Mouse (Mus musculus): ENCODE measurements around the gene Serp2. TPM values are rescaled to one million over a fixed set of nuclear protein-coding genes. Genes with fewer than 3 reads are reported as not detected.

The Serp2 gene
- total RNA-seq, 1 experiment: 3.5 TPM

GRCm38 (mm10) chr14:76506425-76507205, 50.1 kb downstream of the Serp2 start:
- Histone ChIP-seq H3K9ac (ENCODE audit: insufficient read depth, low read depth, low read length, poor library complexity, severe bottlenecking) (peak overlapping the region; percentile 82), H3K27ac (ENCODE audit: insufficient read depth, low read depth, low read length, poor library complexity, severe bottlenecking) (peak overlapping the region; percentile 48), H3K4me3 (ENCODE audit: insufficient read depth in 1 of 2, low read depth in 1 of 2, low read length in 2 of 2, poor library complexity in 1 of 2, severe bottlenecking in 1 of 2) (peak overlapping the region; percentile 76 to 98), H3K36me3 (ENCODE audit: control insufficient read depth, insufficient read depth, low read length, poor library complexity, severe bottlenecking) (peaks cover 19% of the 10 kb centered on the region), H3K9me3 (ENCODE audit: control insufficient read depth, insufficient read depth, low read depth, low read length) (no peaks in the 10 kb centered on the region), H3K4me1 (ENCODE audit: control insufficient read depth in 2 of 2, insufficient read depth in 2 of 2, low read length in 2 of 2, poor library complexity in 1 of 2) (peaks cover 0 to 1% of the 10 kb centered on the region in 2 experiments; a peak in 2 of 4 replicates)
- in situ Hi-C loops (cut with MboI; ENCODE audit: low sequenced_read_pairs in 2 of 2, unreplicated experiment in 2 of 2): loop anchor here (10.0 to 25.0 kb wide), 3 partner anchors 368 to 498 kb away; no protein-coding TSS in a partner anchor
- no peak for DNase-seq (ENCODE audit: low read depth, low spot score)
- TF ChIP-seq ZNF384 (IDR thresholded peaks at IDR 0.05; ENCODE audit: low read depth, low read length) (no peak), ZC3H11A (IDR thresholded peaks at IDR 0.05; ENCODE audit: borderline replicate concordance, low read depth, low read length) (no peak), CHD2 (IDR thresholded peaks at IDR 0.05; ENCODE audit: low read depth, low read length) (no peak), HCFC1 (IDR thresholded peaks at IDR 0.05; ENCODE audit: borderline replicate concordance, insufficient read depth, low read length) (no peak), MAFK (IDR thresholded peaks at IDR 0.05; ENCODE audit: insufficient read depth, low read depth, low read length) (no peak)

DNA sequence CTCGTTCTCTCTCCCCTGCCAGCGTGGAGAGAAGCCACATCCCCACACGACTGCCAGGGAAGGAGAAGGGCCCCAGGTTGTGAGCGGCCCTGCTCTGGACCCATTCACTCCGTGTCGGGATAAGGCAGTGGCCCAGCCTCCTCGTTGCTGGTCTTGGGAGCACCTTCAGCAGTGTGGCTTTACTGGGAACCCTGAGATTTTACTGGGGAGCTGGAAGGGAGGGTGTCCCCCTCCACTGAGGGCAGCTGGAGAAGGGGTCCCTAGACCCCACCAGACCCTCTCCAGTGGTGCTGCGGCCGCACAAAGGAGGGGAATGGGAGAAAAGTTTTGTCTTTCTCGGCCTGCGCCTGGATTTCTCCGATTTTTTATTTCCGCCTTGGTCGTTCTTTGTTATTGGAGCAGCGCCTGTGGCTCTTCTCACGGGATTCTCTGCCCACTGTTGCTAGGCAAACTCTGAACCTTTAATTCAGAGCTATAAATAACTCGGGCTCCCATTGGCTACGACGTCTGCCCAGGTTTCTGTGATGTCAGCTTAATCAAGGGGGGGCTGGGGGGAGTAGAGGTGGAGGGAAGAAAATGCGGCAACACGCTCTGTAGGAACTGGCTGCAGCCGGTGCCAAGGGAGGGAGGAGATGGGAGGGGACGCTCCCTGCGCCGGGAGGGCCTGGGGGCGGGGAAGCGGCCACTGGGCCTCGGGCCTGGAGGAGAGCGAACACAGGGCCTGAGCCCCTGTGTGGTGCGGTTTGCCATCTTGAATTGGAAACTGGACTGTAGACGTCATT, 51.1 kb downstream of the Serp2 start:
- H3K4me1 ChIP-seq (ENCODE audit: control insufficient read depth in 2 of 2, insufficient read depth in 2 of 2, low read length in 2 of 2, poor library complexity in 1 of 2): peaks cover 0 to 1% of the 10 kb centered on the region in 2 experiments; a peak in 2 of 4 replicates
- in situ Hi-C loops (cut with MboI; ENCODE audit: low sequenced_read_pairs in 2 of 2, unreplicated experiment in 2 of 2): loop anchor here (10.0 to 25.0 kb wide), 3 partner anchors 369 to 499 kb away; no protein-coding TSS in a partner anchor
- peak; percentile 95 for DNase-seq (ENCODE audit: low read depth, low spot score)
- TF ChIP-seq MAFK (IDR thresholded peaks at IDR 0.05; ENCODE audit: insufficient read depth, low read depth, low read length): peak; percentile 79
- no peak for TF ChIP-seq ZNF384 (IDR thresholded peaks at IDR 0.05; ENCODE audit: low read depth, low read length)
- peak; percentile 88; the same call in 1 of the 2 replicates for TF ChIP-seq CHD2 (IDR thresholded peaks at IDR 0.05; ENCODE audit: low read depth, low read length)
- H3K27ac ChIP-seq (ENCODE audit: insufficient read depth, low read depth, low read length, poor library complexity, severe bottlenecking): peak overlapping the region; percentile 100
- no peaks in the 10 kb centered on the region for H3K9me3 ChIP-seq (ENCODE audit: control insufficient read depth, insufficient read depth, low read depth, low read length)
- H3K9ac ChIP-seq (ENCODE audit: insufficient read depth, low read depth, low read length, poor library complexity, severe bottlenecking): peak overlapping the region; percentile 99
- H3K36me3 ChIP-seq (ENCODE audit: control insufficient read depth, insufficient read depth, low read length, poor library complexity, severe bottlenecking): peaks cover 19% of the 10 kb centered on the region
- H3K4me3 ChIP-seq (ENCODE audit: insufficient read depth in 1 of 2, low read depth in 1 of 2, low read length in 2 of 2, poor library complexity in 1 of 2, severe bottlenecking in 1 of 2): peak overlapping the region; percentile 94 to 98

GRCm38 (mm10) chr14:76505101-76505438, 51.6 kb downstream of the Serp2 start:
- Histone ChIP-seq H3K9ac (ENCODE audit: insufficient read depth, low read depth, low read length, poor library complexity, severe bottlenecking) (peak overlapping the region; percentile 99), H3K27ac (ENCODE audit: insufficient read depth, low read depth, low read length, poor library complexity, severe bottlenecking) (peak overlapping the region; percentile 100), H3K4me1 (ENCODE audit: control insufficient read depth in 2 of 2, insufficient read depth in 2 of 2, low read length in 2 of 2, poor library complexity in 1 of 2) (peaks cover 0 to 1% of the 10 kb centered on the region in 2 experiments; a peak in 2 of 4 replicates), H3K4me3 (ENCODE audit: insufficient read depth in 1 of 2, low read depth in 1 of 2, low read length in 2 of 2, poor library complexity in 1 of 2, severe bottlenecking in 1 of 2) (peak overlapping the region; percentile 94 to 98), H3K9me3 (ENCODE audit: control insufficient read depth, insufficient read depth, low read depth, low read length) (no peaks in the 10 kb centered on the region), H3K36me3 (ENCODE audit: control insufficient read depth, insufficient read depth, low read length, poor library complexity, severe bottlenecking) (peaks cover 19% of the 10 kb centered on the region)
- in situ Hi-C loops (cut with MboI; ENCODE audit: low sequenced_read_pairs in 2 of 2, unreplicated experiment in 2 of 2): loop anchor here (10.0 to 25.0 kb wide), 3 partner anchors 370 to 500 kb away; no protein-coding TSS in a partner anchor
- DNase-seq (ENCODE audit: low read depth, low spot score): no peak
- TF ChIP-seq HCFC1 (IDR thresholded peaks at IDR 0.05; ENCODE audit: borderline replicate concordance, insufficient read depth, low read length): no peak
- TF ChIP-seq CHD2 (IDR thresholded peaks at IDR 0.05; ENCODE audit: low read depth, low read length): no peak
- TF ChIP-seq MAFK (IDR thresholded peaks at IDR 0.05; ENCODE audit: insufficient read depth, low read depth, low read length): no peak
- no peak for TF ChIP-seq ZNF384 (IDR thresholded peaks at IDR 0.05; ENCODE audit: low read depth, low read length)

DNA sequence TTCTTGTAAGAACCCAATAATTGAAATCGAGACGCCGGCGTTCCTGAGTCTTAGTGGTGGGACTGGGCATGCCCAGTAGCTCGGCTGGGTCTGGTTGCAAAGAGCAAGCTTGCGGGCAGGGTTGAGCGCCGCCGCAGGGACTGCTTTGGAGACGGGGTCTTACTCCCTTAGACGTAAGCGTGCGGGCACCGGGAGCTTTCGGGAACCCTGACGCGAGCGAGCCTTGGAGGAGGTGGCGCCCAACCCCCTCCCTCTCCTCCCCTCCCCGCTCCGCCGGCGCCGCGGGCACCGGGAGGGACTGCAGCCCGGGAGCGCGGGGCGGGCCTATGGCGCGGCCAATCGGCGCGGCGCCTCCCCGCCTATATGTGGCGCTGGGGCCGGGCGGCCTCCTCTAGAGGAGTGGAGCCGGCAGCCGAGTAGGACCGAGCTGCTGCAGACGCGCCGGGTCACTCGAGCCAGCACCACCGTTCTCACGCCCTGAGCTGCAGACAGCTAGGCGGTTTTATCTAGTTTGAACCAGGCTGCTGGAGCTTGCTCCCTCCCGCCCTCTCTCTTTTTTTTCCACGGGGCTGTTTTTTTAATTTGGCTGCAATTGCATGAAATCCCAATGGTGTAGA, 52.5 kb downstream of the Serp2 start:
- H3K9me3 ChIP-seq (ENCODE audit: control insufficient read depth, insufficient read depth, low read depth, low read length): no peaks in the 10 kb centered on the region
- in situ Hi-C loops (cut with MboI; ENCODE audit: low sequenced_read_pairs in 2 of 2, unreplicated experiment in 2 of 2): loop anchor here (10.0 to 25.0 kb wide), 3 partner anchors 371 to 501 kb away; no protein-coding TSS in a partner anchor
- peaks cover 19% of the 10 kb centered on the region for H3K36me3 ChIP-seq (ENCODE audit: control insufficient read depth, insufficient read depth, low read length, poor library complexity, severe bottlenecking)
- H3K27ac ChIP-seq (ENCODE audit: insufficient read depth, low read depth, low read length, poor library complexity, severe bottlenecking): peak overlapping the region; percentile 52; the same call in 1 of the 2 replicates
- peak overlapping the region; percentile 94 to 98 for H3K4me3 ChIP-seq (ENCODE audit: insufficient read depth in 1 of 2, low read depth in 1 of 2, low read length in 2 of 2, poor library complexity in 1 of 2, severe bottlenecking in 1 of 2)
- peaks cover 0 to 1% of the 10 kb centered on the region in 2 experiments; a peak in 2 of 4 replicates for H3K4me1 ChIP-seq (ENCODE audit: control insufficient read depth in 2 of 2, insufficient read depth in 2 of 2, low read length in 2 of 2, poor library complexity in 1 of 2)
- TF ChIP-seq ZNF384 (IDR thresholded peaks at IDR 0.05; ENCODE audit: low read depth, low read length) (peak; percentile 68; the same call in 1 of the 2 replicates), MAFK (IDR thresholded peaks at IDR 0.05; ENCODE audit: insufficient read depth, low read depth, low read length) (no peak), HCFC1 (IDR thresholded peaks at IDR 0.05; ENCODE audit: borderline replicate concordance, insufficient read depth, low read length) (peak; percentile 29; the same call in 1 of the 2 replicates), ZC3H11A (IDR thresholded peaks at IDR 0.05; ENCODE audit: borderline replicate concordance, low read depth, low read length) (no peak), CHD2 (IDR thresholded peaks at IDR 0.05; ENCODE audit: low read depth, low read length) (no peak)
- DNase-seq (ENCODE audit: low read depth, low spot score): peak; percentile 77
- H3K9ac ChIP-seq (ENCODE audit: insufficient read depth, low read depth, low read length, poor library complexity, severe bottlenecking): peak overlapping the region; percentile 99

Measured in ES-E14 (cell line).